Mouse (Mus musculus): ENCODE results near the gene Gpha2. TPM values are rescaled to one million over a fixed set of nuclear protein-coding genes. Genes with fewer than 3 reads are reported as not detected.

The Gpha2 gene
- polyA plus RNA-seq, 1 experiment from 2014 or later = 0.70 TPM

- no peak overlapping the region for H3K9ac ChIP-seq (ENCODE audit: low read depth, low read length)
- no peaks in the 10 kb centered on the region for H3K9me3 ChIP-seq (ENCODE audit: control insufficient read depth, low read length)
- H3K27ac ChIP-seq (ENCODE audit: low read depth, low read length) = no peak overlapping the region
- no peak overlapping the region for H3K4me3 ChIP-seq (ENCODE audit: low read depth, low read length)
- peaks cover 6% of the 10 kb centered on the region for H3K4me1 ChIP-seq (replicated peaks; ENCODE audit: control insufficient read depth, insufficient read depth, low read length)
- peaks cover 38% of the 10 kb centered on the region for H3K36me3 ChIP-seq (ENCODE audit: control insufficient read depth, insufficient read depth, low read length)
- WGBS = 95% methylated on average over 29 of the region's 29 CpGs
- no peaks in the 10 kb centered on the region for H3K27me3 ChIP-seq (replicated peaks; ENCODE audit: control insufficient read depth, insufficient read depth, low read length)
- no peak overlapping the region for H3K4me2 ChIP-seq
- ATAC-seq (replicated peaks; ENCODE audit: low FRiP score) (no peak), DNase-seq (ENCODE audit: low spot score) (no peak)
These were observed 21.5 kb downstream of the Gpha2 start for GRCm38 (mm10) chr19:6247526-6248300.

GRCm38 (mm10) chr19:6253021-6253420, 26.8 kb downstream of the Gpha2 start:
- ATAC-seq (replicated peaks; ENCODE audit: low FRiP score) = no peak
- Histone ChIP-seq H3K4me1 (replicated peaks; ENCODE audit: control insufficient read depth, insufficient read depth, low read length) (no peaks in the 10 kb centered on the region), H3K9me3 (ENCODE audit: control insufficient read depth, low read length) (no peaks in the 10 kb centered on the region), H3K36me3 (ENCODE audit: control insufficient read depth, insufficient read depth, low read length) (peaks cover 36% of the 10 kb centered on the region), H3K27ac (ENCODE audit: low read depth, low read length) (no peak overlapping the region), H3K4me2 (no peak overlapping the region), H3K9ac (ENCODE audit: low read depth, low read length) (no peak overlapping the region; the same call in 1 of the 2 replicates), H3K27me3 (replicated peaks; ENCODE audit: control insufficient read depth, insufficient read depth, low read length) (no peaks in the 10 kb centered on the region), H3K4me3 (ENCODE audit: low read depth, low read length) (no peak overlapping the region)
- no peak for DNase-seq (ENCODE audit: low spot score)
- 87% methylated on average over 4 of the region's 4 CpGs for WGBS

GRCm38 (mm10) chr19:6260428-6260827, 34.2 kb downstream of the Gpha2 start:
- 77% methylated on average over 2 of the region's 2 CpGs for WGBS
- H3K4me1 ChIP-seq (replicated peaks; ENCODE audit: control insufficient read depth, insufficient read depth, low read length) = no peaks in the 10 kb centered on the region
- DNase-seq (ENCODE audit: low spot score) = no peak

GRCm38 (mm10) chr19:6260946-6261345, 34.8 kb downstream of the Gpha2 start:
- H3K9me3 ChIP-seq (ENCODE audit: control insufficient read depth, low read length) = peaks cover 2% of the 10 kb centered on the region; the same call in 1 of the 2 replicates
- H3K27me3 ChIP-seq (replicated peaks; ENCODE audit: control insufficient read depth, insufficient read depth, low read length) = no peaks in the 10 kb centered on the region
- H3K9ac ChIP-seq (ENCODE audit: low read depth, low read length) = no peak overlapping the region
- no peak overlapping the region for H3K4me2 ChIP-seq
- no peak overlapping the region for H3K27ac ChIP-seq (ENCODE audit: low read depth, low read length)
- WGBS = 75% methylated on average over 4 of the region's 4 CpGs
- peaks cover 23% of the 10 kb centered on the region for H3K36me3 ChIP-seq (ENCODE audit: control insufficient read depth, insufficient read depth, low read length)
- no peak for ATAC-seq (replicated peaks; ENCODE audit: low FRiP score)
- no peak overlapping the region for H3K4me3 ChIP-seq (ENCODE audit: low read depth, low read length)
- DNase-seq (ENCODE audit: low spot score) = no peak
- no peaks in the 10 kb centered on the region for H3K4me1 ChIP-seq (replicated peaks; ENCODE audit: control insufficient read depth, insufficient read depth, low read length)

More at GRCm38 (mm10) chr19:6260428-6260827, 34.2 kb downstream of the Gpha2 start:
- Histone ChIP-seq H3K27me3 (replicated peaks; ENCODE audit: control insufficient read depth, insufficient read depth, low read length) (no peaks in the 10 kb centered on the region), H3K9me3 (ENCODE audit: control insufficient read depth, low read length) (peaks cover 2% of the 10 kb centered on the region; the same call in 1 of the 2 replicates), H3K36me3 (ENCODE audit: control insufficient read depth, insufficient read depth, low read length) (peaks cover 23% of the 10 kb centered on the region), H3K27ac (ENCODE audit: low read depth, low read length) (no peak overlapping the region), H3K4me3 (ENCODE audit: low read depth, low read length) (no peak overlapping the region), H3K9ac (ENCODE audit: low read depth, low read length) (no peak overlapping the region), H3K4me2 (no peak overlapping the region)
- ATAC-seq (replicated peaks; ENCODE audit: low FRiP score) = no peak

- Histone ChIP-seq H3K4me1 (replicated peaks; ENCODE audit: control insufficient read depth, insufficient read depth, low read length) (no peaks in the 10 kb centered on the region), H3K4me2 (no peak overlapping the region), H3K9me3 (ENCODE audit: control insufficient read depth, low read length) (peaks cover 2% of the 10 kb centered on the region; the same call in 1 of the 2 replicates), H3K27ac (ENCODE audit: low read depth, low read length) (no peak overlapping the region), H3K9ac (ENCODE audit: low read depth, low read length) (no peak overlapping the region), H3K27me3 (replicated peaks; ENCODE audit: control insufficient read depth, insufficient read depth, low read length) (no peaks in the 10 kb centered on the region), H3K4me3 (ENCODE audit: low read depth, low read length) (no peak overlapping the region), H3K36me3 (ENCODE audit: control insufficient read depth, insufficient read depth, low read length) (peaks cover 23% of the 10 kb centered on the region)
- 93% methylated on average over 14 of the region's 14 CpGs for WGBS
- ATAC-seq (replicated peaks; ENCODE audit: low FRiP score) = no peak
- no peak for DNase-seq (ENCODE audit: low spot score)
These were observed 35.2 kb downstream of the Gpha2 start for GRCm38 (mm10) chr19:6261379-6261778.

GRCm38 (mm10) chr19:6262222-6262621, 36.0 kb downstream of the Gpha2 start:
- no peaks in the 10 kb centered on the region for H3K4me1 ChIP-seq (replicated peaks; ENCODE audit: control insufficient read depth, insufficient read depth, low read length)
- H3K9ac ChIP-seq (ENCODE audit: low read depth, low read length) = no peak overlapping the region
- H3K27ac ChIP-seq (ENCODE audit: low read depth, low read length) = 0 out of 2 replicates have a peak overlapping the region, but pooled peaks have one; percentile 11
- H3K4me3 ChIP-seq (ENCODE audit: low read depth, low read length) = no peak overlapping the region
- peaks cover 19% of the 10 kb centered on the region for H3K36me3 ChIP-seq (ENCODE audit: control insufficient read depth, insufficient read depth, low read length)
- H3K9me3 ChIP-seq (ENCODE audit: control insufficient read depth, low read length) = peaks cover 2% of the 10 kb centered on the region; the same call in 1 of the 2 replicates
- ATAC-seq (replicated peaks; ENCODE audit: low FRiP score) (no peak; the same call in 1 of the 2 replicates), DNase-seq (ENCODE audit: low spot score) (peak; percentile 78)
- no peak overlapping the region for H3K4me2 ChIP-seq
- H3K27me3 ChIP-seq (replicated peaks; ENCODE audit: control insufficient read depth, insufficient read depth, low read length) = no peaks in the 10 kb centered on the region
- WGBS = 52% methylated on average over 7 of the region's 7 CpGs

- DNase-seq (ENCODE audit: low spot score) = no peak
- no peaks in the 10 kb centered on the region for H3K4me1 ChIP-seq (replicated peaks; ENCODE audit: control insufficient read depth, insufficient read depth, low read length)
- peak overlapping the region; percentile 54; the same call in 1 of the 2 replicates for H3K4me2 ChIP-seq
- no peaks in the 10 kb centered on the region for H3K27me3 ChIP-seq (replicated peaks; ENCODE audit: control insufficient read depth, insufficient read depth, low read length)
- H3K27ac ChIP-seq (ENCODE audit: low read depth, low read length) = 0 out of 2 replicates have a peak overlapping the region, but pooled peaks have one; percentile 11
- peaks cover 15% of the 10 kb centered on the region for H3K36me3 ChIP-seq (ENCODE audit: control insufficient read depth, insufficient read depth, low read length)
- H3K9ac ChIP-seq (ENCODE audit: low read depth, low read length) = peak overlapping the region; percentile 39
- WGBS = 67% methylated on average over 8 of the region's 8 CpGs
- H3K9me3 ChIP-seq (ENCODE audit: control insufficient read depth, low read length) = peaks cover 2% of the 10 kb centered on the region; the same call in 1 of the 2 replicates
- H3K4me3 ChIP-seq (ENCODE audit: low read depth, low read length) = peak overlapping the region; percentile 30
- peak; percentile 67 for ATAC-seq (replicated peaks; ENCODE audit: low FRiP score)
These were observed 36.8 kb downstream of the Gpha2 start for GRCm38 (mm10) chr19:6262839-6263433.

GRCm38 (mm10) chr19:6264200-6264599, 38.0 kb downstream of the Gpha2 start:
- H3K36me3 ChIP-seq (ENCODE audit: control insufficient read depth, insufficient read depth, low read length) = peaks cover 13% of the 10 kb centered on the region
- peak overlapping the region; percentile 39; the same call in 1 of the 2 replicates for H3K9ac ChIP-seq (ENCODE audit: low read depth, low read length)
- ATAC-seq (replicated peaks; ENCODE audit: low FRiP score) (no peak), DNase-seq (ENCODE audit: low spot score) (no peak)
- peak overlapping the region; percentile 54 for H3K4me2 ChIP-seq
- no peaks in the 10 kb centered on the region for H3K27me3 ChIP-seq (replicated peaks; ENCODE audit: control insufficient read depth, insufficient read depth, low read length)
- H3K4me3 ChIP-seq (ENCODE audit: low read depth, low read length) = peak overlapping the region; percentile 30
- no peaks in the 10 kb centered on the region for H3K4me1 ChIP-seq (replicated peaks; ENCODE audit: control insufficient read depth, insufficient read depth, low read length)
- WGBS = 61% methylated on average over 9 of the region's 9 CpGs
- H3K9me3 ChIP-seq (ENCODE audit: control insufficient read depth, low read length) = peaks cover 2% of the 10 kb centered on the region; the same call in 1 of the 2 replicates
- H3K27ac ChIP-seq (ENCODE audit: low read depth, low read length) = no peak overlapping the region
